Mouse (Mus musculus): ENCODE measurements around the gene Cyp26b1.
"Not testable (repeated sequence)": the region's sequence is repeated elsewhere in the genome, so short reads cannot be mapped to it uniquely, and the experiment has no call there.

The Cyp26b1 gene

GRCm38 (mm10) chr6:84593693-84594092, at the start of gene Cyp26b1:
Gene Cyp26b1, minus strand, starts transcription at chr6:84593908.
- no peak for DNase-seq

GRCm38 (mm10) chr6:84641062-84641431, 47.3 kb upstream of the Cyp26b1 start:
- DNase-seq, result peak in 1 of 2 experiments; percentile 8

GRCm38 (mm10) chr6:84640324-84641061, 46.8 kb upstream of the Cyp26b1 start:
- peak; percentile 56 to 67 for DNase-seq

- peak; percentile 52 to 78 for DNase-seq
These were observed 44.5 kb upstream of the Cyp26b1 start for GRCm38 (mm10) chr6:84638206-84638605.

- DNase-seq, result no peak
These were observed 37.9 kb upstream of the Cyp26b1 start for GRCm38 (mm10) chr6:84631588-84631987.

- peak; percentile 39 to 47 for DNase-seq
These were observed 36.6 kb upstream of the Cyp26b1 start for GRCm38 (mm10) chr6:84630276-84630675.

GRCm38 (mm10) chr6:84628831-84629230, 35.1 kb upstream of the Cyp26b1 start:
- no peak for DNase-seq

GRCm38 (mm10) chr6:84626398-84626797, 32.7 kb upstream of the Cyp26b1 start:
- DNase-seq, result no peak

GRCm38 (mm10) chr6:84619166-84619565, 25.5 kb upstream of the Cyp26b1 start:
- no peak for DNase-seq

GRCm38 (mm10) chr6:84617051-84617450, 23.3 kb upstream of the Cyp26b1 start:
- DNase-seq, result no peak

GRCm38 (mm10) chr6:84616586-84616985, 22.9 kb upstream of the Cyp26b1 start:
- DNase-seq, result no peak

- no peak for DNase-seq
These were observed 19.9 kb upstream of the Cyp26b1 start for GRCm38 (mm10) chr6:84613561-84613960.

GRCm38 (mm10) chr6:84601136-84601889, 7.6 kb upstream of the Cyp26b1 start:
- DNase-seq, result no peak

GRCm38 (mm10) chr6:84599296-84599695, 5.6 kb upstream of the Cyp26b1 start:
- DNase-seq, result not testable (repeated sequence)

GRCm38 (mm10) chr6:84598725-84599124, 5.0 kb upstream of the Cyp26b1 start:
- DNase-seq, result no peak

GRCm38 (mm10) chr6:84594626-84595025, 918 bp upstream of the Cyp26b1 start:
- DNase-seq, result no peak

GRCm38 (mm10) chr6:84590961-84591745, 2.6 kb downstream of the Cyp26b1 start:
- DNase-seq, result no peak

- DNase-seq, result peak; percentile 83 to 85
These were observed 3.7 kb downstream of the Cyp26b1 start for GRCm38 (mm10) chr6:84589742-84590686.

GRCm38 (mm10) chr6:84588895-84589652, 4.6 kb downstream of the Cyp26b1 start:
- DNase-seq, result peak; percentile 63

- DNase-seq, result no peak
These were observed 5.3 kb downstream of the Cyp26b1 start for GRCm38 (mm10) chr6:84588221-84588894.

Data from lung, adult 18-20 months (tissue).